Mouse (Mus musculus): ENCODE measurements around the gene Adgrg3.

GRCm38 (mm10) chr8:95015866-95016265, 1.6 kb upstream of the Adgrg3 start:
- no peak for TF ChIP-seq HCFC1 (IDR thresholded peaks at IDR 0.05; ENCODE audit: borderline replicate concordance, insufficient read depth, low read length)
- TF ChIP-seq CHD2 (IDR thresholded peaks at IDR 0.05; ENCODE audit: low read depth, low read length), result no peak
